Mouse (Mus musculus) liver, adult (tissue): Measurements from ENCODE around the gene Pla2g7.

Source experiments
- GATA4 ChIP-seq: IDR thresholded peaks from 2 replicates; pipeline ENCODE4 v1.6.1; 2014; ENCODE audit warnings: mild to moderate bottlenecking, low read length; ENCODE audit not compliant: insufficient replicate concordance

Pla2g7 gene

GRCm38 (mm10) chr17:43563192-43563987, 4.5 kb upstream of the Pla2g7 start:
- no peak for TF ChIP-seq GATA4

GRCm38 (mm10) chr17:43567593-43567991, 306 bp upstream of the Pla2g7 start:
- TF ChIP-seq GATA4, result no peak

GRCm38 (mm10) chr17:43569287-43569686, 1.4 kb downstream of the Pla2g7 start:
- TF ChIP-seq GATA4, result no peak

- no peak for TF ChIP-seq GATA4
These were observed 5.8 kb downstream of the Pla2g7 start for GRCm38 (mm10) chr17:43573624-43574073.

GRCm38 (mm10) chr17:43580456-43580855, 12.6 kb downstream of the Pla2g7 start:
- TF ChIP-seq GATA4, result no peak

GRCm38 (mm10) chr17:43581012-43581467, 13.1 kb downstream of the Pla2g7 start:
- peak; percentile 67; the same call in 1 of the 2 replicates for TF ChIP-seq GATA4

- no peak for TF ChIP-seq GATA4
These were observed 16.9 kb downstream of the Pla2g7 start for GRCm38 (mm10) chr17:43584771-43585170.

GRCm38 (mm10) chr17:43587278-43587677, 19.4 kb downstream of the Pla2g7 start:
- no peak for TF ChIP-seq GATA4

- TF ChIP-seq GATA4, result no peak
These were observed 21.9 kb downstream of the Pla2g7 start for GRCm38 (mm10) chr17:43589750-43590149.

GRCm38 (mm10) chr17:43590531-43590930, 22.6 kb downstream of the Pla2g7 start:
- TF ChIP-seq GATA4, result no peak

- no peak for TF ChIP-seq GATA4
These were observed 24.7 kb downstream of the Pla2g7 start for GRCm38 (mm10) chr17:43592296-43593291.

GRCm38 (mm10) chr17:43597742-43598141, 29.8 kb downstream of the Pla2g7 start:
- TF ChIP-seq GATA4, result no peak

GRCm38 (mm10) chr17:43598706-43599105, 30.8 kb downstream of the Pla2g7 start:
- TF ChIP-seq GATA4, result no peak

- no peak for TF ChIP-seq GATA4
These were observed 38.8 kb downstream of the Pla2g7 start for GRCm38 (mm10) chr17:43606704-43607103.

- TF ChIP-seq GATA4, result no peak
These were observed 43.7 kb downstream of the Pla2g7 start for GRCm38 (mm10) chr17:43611586-43611985.
